24 mouse cellular contexts compared by ENCODE assay signal in the genomic region with DNA sequence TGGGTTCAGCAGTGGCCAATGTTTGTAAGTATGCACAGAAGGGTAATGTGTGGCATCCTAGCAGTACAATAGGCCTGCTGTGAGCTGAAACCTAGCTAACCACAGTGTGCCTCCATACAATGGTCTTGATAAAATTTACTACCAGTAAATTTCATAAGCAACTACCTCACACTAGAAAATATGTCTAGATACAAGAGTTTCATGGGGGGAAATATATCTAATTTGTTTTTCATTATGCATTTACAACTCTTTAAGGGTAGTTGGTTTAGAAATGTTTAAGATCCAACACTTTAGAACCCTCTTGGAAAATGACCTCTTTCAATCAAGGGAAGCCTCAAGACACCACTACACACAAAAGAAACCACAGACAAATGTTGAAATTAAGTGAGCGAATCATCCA.
"Had no signal": no experiment of that assay in that cellular context is flagged by ENCODE, and none has a peak within 500 bp of the region (broad histone marks: within the 10 kb centered on the region; RNA-seq: fewer than 3 reads in every experiment).

No protein-coding gene starts in this region.

- DNase-seq: gastrocnemius, postnatal 14 days; gastrocnemius, postnatal 36 days; heart, adult 11 months; heart, adult 2 months; heart, postnatal 14 days; heart, postnatal 36 days; kidney, adult 11 months; kidney, adult 2 months; kidney, adult 9 months; kidney, postnatal 14 days; kidney, postnatal 36 days; layer of hippocampus, adult 9-11 months; layer of hippocampus, postnatal 36 days; left cerebral cortex, postnatal 4 days had no signal

- H3K27me3 ChIP-seq: heart, embryonic 13.5 days; heart, embryonic 15.5 days; hindbrain, embryonic 12.5 days; intestine, embryonic 15.5 days; kidney, embryonic 15.5 days; limb, embryonic 13.5 days; limb, embryonic 15.5 days; liver, embryonic 12.5 days had no signal

- ATAC-seq: hindbrain, embryonic 16.5 days; inflammation-experienced regulatory T-cells, adult 6 months; intestine, embryonic 15.5 days; liver, embryonic 12.5 days had no signal
